Mouse (Mus musculus) limb, embryonic 15.5 days (tissue): Measurements from ENCODE around the gene Arhgef15. TPM values are rescaled to one million over a fixed set of nuclear protein-coding genes. Genes with fewer than 3 reads are reported as not detected.

Experiments
- ATAC-seq: fragments of 200-750 bp; cut with Nextera tagmentation; 2 replicates; pipeline ENCODE4 v1.8.0; 2017; ENCODE audit warnings: low read depth, moderate TSS enrichment; ENCODE audit not compliant: insufficient number of reproducible peaks, low FRiP score, low TSS enrichment
- H3K27ac ChIP-seq: fragments of 300-500 bp; sonication (generic); 2 replicates; pipeline ENCODE4 v1.5.1; 2015; ENCODE audit warnings: moderate library complexity, mild to moderate bottlenecking, inconsistent platforms
- H3K27me3 ChIP-seq: fragments of 300-500 bp; sonication (generic); 2 replicates; pipeline ENCODE4 v1.6.1; 2015; ENCODE audit warnings: inconsistent platforms
- H3K36me3 ChIP-seq: fragments of 300-500 bp; sonication (generic); 2 replicates; pipeline ENCODE4 v1.6.1; 2015; ENCODE audit warnings: inconsistent platforms
- H3K4me1 ChIP-seq: fragments of 300-500 bp; sonication (generic); 2 replicates; pipeline ENCODE4 v1.6.1; 2015; ENCODE audit warnings: inconsistent platforms
- H3K4me2 ChIP-seq: fragments of 300-500 bp; sonication (generic); 2 replicates; pipeline ENCODE4 v1.6.1; 2015; ENCODE audit warnings: mild to moderate bottlenecking, inconsistent platforms
- H3K4me3 ChIP-seq: fragments of 300-500 bp; sonication (generic); 2 replicates; pipeline ENCODE4 v1.5.1; 2015; ENCODE audit warnings: mild to moderate bottlenecking, inconsistent platforms
- H3K9ac ChIP-seq: fragments of 300-500 bp; sonication (generic); 2 replicates; pipeline ENCODE4 v1.6.1; 2015; ENCODE audit warnings: inconsistent platforms
- H3K9me3 ChIP-seq: fragments of 300-500 bp; sonication (generic); 2 replicates; pipeline ENCODE4 v1.6.1; 2016; ENCODE audit warnings: inconsistent platforms
- WGBS: fragments of 180-500 bp; shearing (Covaris S2); methylation state at CpG from one replicate; pipeline ENCODE4 v1.1.7; 2015; 5-methylcytosine and 5-hydroxymethylcytosine counted together
- polyA plus RNA-seq: library from polyadenylated mRNA; unstranded; fragments of >200 nt; fragmentation: Nextera tagmentation; extraction: Ambion mirVana; gene quantifications from 2 replicates; pipeline ENCODE4 v1.2.1, GENCODE M21; 2015

The Arhgef15 gene
- polyA plus RNA-seq, 1 experiment from 2014 or later, result 7.8 TPM

DNA sequence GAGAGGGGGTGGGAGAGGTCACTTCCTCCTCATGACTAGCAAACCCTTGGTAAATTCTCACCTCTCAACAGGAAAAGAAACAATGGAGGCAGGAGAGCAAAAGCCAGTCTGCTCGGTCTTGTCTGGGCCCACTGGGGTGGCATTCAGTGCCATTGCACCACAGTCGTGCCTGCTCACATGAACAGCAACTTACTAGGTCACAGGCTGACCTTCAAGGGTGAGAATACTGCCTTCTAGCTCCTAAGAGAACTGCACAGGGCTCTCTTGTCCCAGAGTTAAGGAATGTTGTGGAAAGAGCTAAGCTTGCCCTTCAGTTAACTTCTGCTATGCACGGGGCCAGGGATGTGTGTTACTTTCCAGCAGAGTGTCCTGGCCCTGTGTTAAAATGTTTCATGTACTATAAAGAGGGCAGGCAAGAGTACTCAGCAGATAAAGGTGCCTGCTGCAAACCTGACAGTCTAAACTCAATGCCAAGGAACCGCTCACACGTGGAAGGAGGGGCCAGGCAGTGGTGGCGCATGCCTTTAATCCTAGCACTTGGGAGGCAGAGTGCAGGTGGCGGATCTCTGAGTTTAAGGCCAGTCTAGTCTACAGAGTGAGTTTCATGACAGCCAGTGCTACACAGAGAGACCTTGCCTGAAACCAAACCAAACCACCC, 48.3 kb downstream of the Arhgef15 start:
- 50% methylated on average over 7 of the region's 7 CpGs for WGBS
- Histone ChIP-seq H3K4me2 (no peak overlapping the region), H3K4me1 (peaks cover 18% of the 10 kb centered on the region; the same call in 1 of the 2 replicates), H3K27ac (peak overlapping the region; percentile 38), H3K9me3 (no peaks in the 10 kb centered on the region), H3K36me3 (peaks cover 27% of the 10 kb centered on the region), H3K27me3 (no peaks in the 10 kb centered on the region), H3K4me3 (no peak overlapping the region), H3K9ac (no peak overlapping the region)
- ATAC-seq, result no peak

DNA sequence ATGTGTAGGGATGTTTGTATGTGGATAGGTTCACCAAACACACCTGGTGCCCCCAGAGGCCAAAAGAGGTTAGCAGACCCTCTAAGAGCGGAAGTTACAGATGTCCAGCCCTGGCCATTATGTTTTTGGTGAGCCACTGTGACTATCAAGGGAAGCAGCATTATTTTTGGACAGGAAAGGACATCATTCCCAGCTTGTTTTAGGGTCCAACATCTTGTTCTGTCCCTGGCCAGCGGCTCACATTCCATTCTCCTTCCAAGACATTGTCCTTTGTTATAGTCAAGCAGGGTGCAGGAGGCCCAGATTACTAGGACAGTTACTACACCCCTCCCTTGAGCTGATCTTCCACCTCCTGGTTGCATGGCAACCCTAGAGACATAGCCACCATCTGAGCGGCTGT, 50.0 kb downstream of the Arhgef15 start:
- ATAC-seq, result no peak
- no peak overlapping the region for H3K4me2 ChIP-seq
- no peaks in the 10 kb centered on the region for H3K27me3 ChIP-seq
- peaks cover 40% of the 10 kb centered on the region for H3K36me3 ChIP-seq
- peaks cover 23% of the 10 kb centered on the region; the same call in 1 of the 2 replicates for H3K4me1 ChIP-seq
- no peak overlapping the region for H3K27ac ChIP-seq
- no peak overlapping the region for H3K4me3 ChIP-seq
- H3K9me3 ChIP-seq, result no peaks in the 10 kb centered on the region
- 79% methylated on average over 3 of the region's 3 CpGs for WGBS
- no peak overlapping the region for H3K9ac ChIP-seq

DNA sequence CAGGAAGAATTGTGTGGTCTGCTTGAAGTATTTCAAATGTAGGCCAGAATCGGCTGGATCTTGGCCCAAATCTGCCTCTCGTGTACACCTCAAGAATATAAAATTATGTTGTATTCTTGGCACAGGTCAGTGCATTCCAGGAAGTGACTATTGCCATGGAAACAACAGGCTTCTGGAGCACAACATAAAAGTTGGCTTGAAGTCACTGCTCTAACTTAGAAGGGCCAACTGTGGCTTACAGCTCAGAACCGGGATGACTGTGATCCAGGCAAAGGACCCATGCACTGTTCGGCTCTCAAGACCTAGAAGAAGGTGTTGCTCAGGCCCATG, 50.9 kb downstream of the Arhgef15 start:
- Histone ChIP-seq H3K4me3 (no peak overlapping the region), H3K27me3 (no peaks in the 10 kb centered on the region), H3K9ac (no peak overlapping the region), H3K36me3 (peaks cover 40% of the 10 kb centered on the region), H3K27ac (peak overlapping the region; percentile 77), H3K4me2 (no peak overlapping the region), H3K9me3 (no peaks in the 10 kb centered on the region), H3K4me1 (peaks cover 21% of the 10 kb centered on the region; the same call in 1 of the 2 replicates)
- ATAC-seq, result 0 out of 2 replicates have a peak, but pooled peaks have one; percentile 27
- 42% methylated on average over 4 of the region's 4 CpGs for WGBS

- no peak overlapping the region for H3K9ac ChIP-seq
- H3K4me2 ChIP-seq, result no peak overlapping the region
- 84% methylated on average over 9 of the region's 9 CpGs for WGBS
- peaks cover 22% of the 10 kb centered on the region for H3K4me1 ChIP-seq
- H3K4me3 ChIP-seq, result no peak overlapping the region
- peak overlapping the region; percentile 77 for H3K27ac ChIP-seq
- no peaks in the 10 kb centered on the region for H3K9me3 ChIP-seq
- H3K36me3 ChIP-seq, result peaks cover 40% of the 10 kb centered on the region
- no peaks in the 10 kb centered on the region for H3K27me3 ChIP-seq
- ATAC-seq, result no peak
Observed at GRCm38 (mm10) chr11:68905665-68906460, 51.4 kb downstream of the Arhgef15 start.

GRCm38 (mm10) chr11:68905138-68905531, 52.1 kb downstream of the Arhgef15 start:
- Histone ChIP-seq H3K9me3 (no peaks in the 10 kb centered on the region), H3K27ac (peak overlapping the region; percentile 52; the same call in 1 of the 2 replicates)

GRCm38 (mm10) chr11:68904375-68905137, 52.7 kb downstream of the Arhgef15 start:
- Histone ChIP-seq H3K9ac (no peak overlapping the region), H3K9me3 (no peaks in the 10 kb centered on the region), H3K27me3 (peaks cover 3% of the 10 kb centered on the region; the same call in 1 of the 2 replicates), H3K4me2 (no peak overlapping the region), H3K4me1 (peaks cover 24% of the 10 kb centered on the region), H3K27ac (no peak overlapping the region), H3K36me3 (peaks cover 40% of the 10 kb centered on the region), H3K4me3 (no peak overlapping the region)
- ATAC-seq, result no peak
- WGBS, result 79% methylated on average over 8 of the region's 8 CpGs

More at GRCm38 (mm10) chr11:68905138-68905531, 52.1 kb downstream of the Arhgef15 start:
- H3K9ac ChIP-seq, result no peak overlapping the region
- no peak overlapping the region for H3K4me2 ChIP-seq
- no peak overlapping the region for H3K4me3 ChIP-seq
- peaks cover 40% of the 10 kb centered on the region for H3K36me3 ChIP-seq
- H3K4me1 ChIP-seq, result peaks cover 24% of the 10 kb centered on the region
- ATAC-seq, result no peak
- 70% methylated on average over 3 of the region's 3 CpGs for WGBS
- H3K27me3 ChIP-seq, result peaks cover under 1% of the 10 kb centered on the region; the same call in 1 of the 2 replicates

DNA sequence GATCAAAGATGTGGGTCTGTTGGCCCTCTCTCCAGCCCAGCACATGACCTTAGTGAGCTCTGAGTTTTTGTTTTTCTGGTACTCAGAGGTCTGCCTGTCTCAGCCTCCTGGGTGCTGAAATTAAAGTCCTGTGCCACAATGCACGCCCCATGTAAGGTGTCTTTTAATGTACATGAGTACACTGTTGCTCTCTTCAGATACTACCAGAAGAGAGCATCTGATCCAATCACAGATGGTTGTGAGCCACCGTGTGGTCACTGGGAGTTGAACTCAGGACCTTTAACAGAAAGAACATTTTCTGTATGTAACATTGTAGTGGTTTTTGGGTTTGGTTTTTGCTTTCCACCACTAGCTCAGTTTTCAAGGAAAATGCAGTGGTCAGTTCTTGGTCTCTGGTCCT, 53.5 kb downstream of the Arhgef15 start:
- Histone ChIP-seq H3K4me3 (no peak overlapping the region), H3K4me1 (peaks cover 22% of the 10 kb centered on the region), H3K27ac (no peak overlapping the region), H3K9me3 (no peaks in the 10 kb centered on the region), H3K36me3 (peaks cover 40% of the 10 kb centered on the region), H3K4me2 (no peak overlapping the region), H3K27me3 (peaks cover 5% of the 10 kb centered on the region; the same call in 1 of the 2 replicates), H3K9ac (no peak overlapping the region)
- no peak for ATAC-seq
- 86% methylated on average over 2 of the region's 2 CpGs for WGBS

DNA sequence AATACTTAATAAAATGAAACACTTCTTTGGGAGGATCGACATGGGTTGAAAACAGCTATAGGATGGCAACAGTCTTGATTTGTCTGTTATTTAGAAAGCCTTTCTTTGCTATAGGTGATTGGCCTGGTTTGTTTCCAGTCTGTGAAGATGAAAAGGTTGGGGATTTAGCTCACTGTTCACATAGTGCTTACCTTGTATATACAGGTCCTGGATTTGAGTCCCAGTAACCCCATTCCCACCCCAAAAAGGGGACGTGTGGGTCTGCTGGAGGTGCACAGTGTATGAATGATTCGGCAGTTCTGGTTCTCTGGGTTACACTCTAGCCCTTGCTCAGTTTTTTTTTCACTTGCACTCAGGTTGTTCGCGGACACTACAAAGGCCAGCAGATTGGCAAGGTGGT, 54.5 kb downstream of the Arhgef15 start:
- Histone ChIP-seq H3K9ac (peak overlapping the region; percentile 95; the same call in 1 of the 2 replicates), H3K36me3 (peaks cover 40% of the 10 kb centered on the region), H3K27ac (no peak overlapping the region), H3K27me3 (peaks cover 5% of the 10 kb centered on the region; the same call in 1 of the 2 replicates), H3K9me3 (no peaks in the 10 kb centered on the region), H3K4me1 (peaks cover 20% of the 10 kb centered on the region), H3K4me3 (peak overlapping the region; percentile 80), H3K4me2 (peak overlapping the region; percentile 49)
- no peak for ATAC-seq
- 83% methylated on average over 5 of the region's 5 CpGs for WGBS

GRCm38 (mm10) chr11:68902367-68902766, 54.9 kb downstream of the Arhgef15 start:
- H3K27me3 ChIP-seq, result peaks cover 5% of the 10 kb centered on the region; the same call in 1 of the 2 replicates
- no peak overlapping the region for H3K27ac ChIP-seq
- peak overlapping the region; percentile 95 for H3K9ac ChIP-seq
- 3% methylated on average over 11 of the region's 11 CpGs for WGBS
- H3K4me2 ChIP-seq, result peak overlapping the region; percentile 49
- no peaks in the 10 kb centered on the region for H3K9me3 ChIP-seq
- peaks cover 40% of the 10 kb centered on the region for H3K36me3 ChIP-seq
- peak overlapping the region; percentile 80 for H3K4me3 ChIP-seq
- H3K4me1 ChIP-seq, result peaks cover 20% of the 10 kb centered on the region
- ATAC-seq, result no peak

DNA sequence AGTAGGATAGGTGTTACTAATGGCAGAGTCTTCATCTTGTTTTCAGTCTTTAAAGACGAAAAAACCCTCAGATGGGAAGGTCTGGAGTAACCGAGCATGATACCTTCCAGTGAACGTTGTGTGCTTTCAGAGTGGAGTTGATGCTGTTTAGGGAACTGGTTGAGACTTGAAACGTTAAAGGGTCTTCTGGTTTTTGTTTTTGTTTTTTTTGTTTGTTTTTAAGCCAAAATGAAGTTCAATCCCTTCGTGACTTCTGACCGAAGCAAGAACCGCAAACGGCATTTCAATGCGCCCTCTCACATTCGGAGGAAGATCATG, 55.3 kb downstream of the Arhgef15 start:
- Histone ChIP-seq H3K4me1 (peaks cover 20% of the 10 kb centered on the region), H3K4me3 (peak overlapping the region; percentile 80), H3K9me3 (no peaks in the 10 kb centered on the region), H3K4me2 (peak overlapping the region; percentile 49), H3K27ac (peak overlapping the region; percentile 96), H3K27me3 (peaks cover 5% of the 10 kb centered on the region; the same call in 1 of the 2 replicates), H3K9ac (peak overlapping the region; percentile 95), H3K36me3 (peaks cover 40% of the 10 kb centered on the region)
- no peak for ATAC-seq
- under 1% methylated on average over 10 of the region's 10 CpGs for WGBS

GRCm38 (mm10) chr11:68901351-68902046, 55.8 kb downstream of the Arhgef15 start, which contains the start of gene Rpl26:
Rpl26 (plus strand) TSS chr11:68901583.
- H3K36me3 ChIP-seq, result peaks cover 38% of the 10 kb centered on the region
- H3K4me2 ChIP-seq, result peak within 1 kb of the TSS; percentile 77
- peak within 1 kb of the TSS; percentile 96 for H3K27ac ChIP-seq
- WGBS, result under 1% methylated on average over 52 of the region's 52 CpGs
- H3K4me3 ChIP-seq, result peak within 1 kb of the TSS; percentile 80
- H3K9ac ChIP-seq, result peak within 1 kb of the TSS; percentile 95
- H3K27me3 ChIP-seq, result peaks cover 5% of the 10 kb centered on the region; the same call in 1 of the 2 replicates
- peak; percentile 84 for ATAC-seq
- no peaks in the 10 kb centered on the region for H3K9me3 ChIP-seq
- H3K4me1 ChIP-seq, result peaks cover 16% of the 10 kb centered on the region
